Mouse (Mus musculus) MEL (cell line): ENCODE measurements around the gene Maco1. TPM values are rescaled to one million over a fixed set of nuclear protein-coding genes. Genes with fewer than 3 reads are reported as not detected.

ENCODE experiments used
- DNase-seq: peaks from one replicate; pipeline ENCODE4 v3.0.0; 2011; ENCODE audit warnings: low read depth, low spot score
- H3K27ac ChIP-seq: 2 replicates; pipeline ENCODE4 v1.5.1; 2012; ENCODE audit warnings: low read depth, mild to moderate bottlenecking, control low read depth, low read length, moderate library complexity; ENCODE audit not compliant: control insufficient read depth
- H3K27me3 ChIP-seq, 2 experiments: fragments of 150-350 bp in 1 of 2; sonication (generic) in 1 of 2; 2 replicates each; pipeline ENCODE4 v1.6.1; 2012; ENCODE audit warnings: low read length in 2 of 2, mild to moderate bottlenecking in 2 of 2, improper control_type of control experiment in 1 of 2, moderate library complexity in 1 of 2; ENCODE audit not compliant: insufficient read depth in 2 of 2, control insufficient read depth in 1 of 2
- H3K36me3 ChIP-seq, 2 experiments: 2 replicates each; pipeline ENCODE4 v1.6.1; 2012 to 2014; ENCODE audit warnings: low read length in 2 of 2, improper control_type of control experiment in 1 of 2, inconsistent platforms in 1 of 2, mild to moderate bottlenecking in 1 of 2; ENCODE audit not compliant: insufficient read depth in 2 of 2, control insufficient read depth in 1 of 2
- H3K4me1 ChIP-seq, 2 experiments: fragments of 150-350 bp in 1 of 2; sonication (generic) in 1 of 2; 2 replicates each; pipeline ENCODE4 v1.6.1; 2012; ENCODE audit warnings: low read length in 2 of 2, improper control_type of control experiment in 1 of 2, mild to moderate bottlenecking in 1 of 2; ENCODE audit not compliant: insufficient read depth in 2 of 2, control insufficient read depth in 1 of 2
- H3K4me3 ChIP-seq, 2 experiments: fragments of 150-350 bp in 1 of 2; sonication (generic) in 1 of 2; 2 replicates each; pipeline ENCODE4 v1.5.1; 2012; ENCODE audit warnings: low read depth in 2 of 2, low read length in 2 of 2, mild to moderate bottlenecking in 2 of 2, moderate library complexity in 2 of 2, control low read depth in 1 of 2, improper control_type of control experiment in 1 of 2; ENCODE audit not compliant: control insufficient read depth in 1 of 2, insufficient read depth in 1 of 2
- H3K79me2 ChIP-seq: 2 replicates; pipeline ENCODE4 v1.6.1; 2012; ENCODE audit warnings: mild to moderate bottlenecking, low read length, moderate library complexity; ENCODE audit not compliant: control insufficient read depth, poor library complexity, insufficient read depth
- H3K9ac ChIP-seq: 2 replicates; pipeline ENCODE4 v1.6.1; 2012; ENCODE audit warnings: low read depth, mild to moderate bottlenecking, control low read depth, low read length, moderate library complexity; ENCODE audit not compliant: control insufficient read depth, poor library complexity, severe bottlenecking
- H3K9me3 ChIP-seq: fragments of 150-350 bp; sonication (generic); replicated peaks from 2 replicates; pipeline ENCODE4 v1.6.1; 2012; ENCODE audit warnings: mild to moderate bottlenecking, low read length, improper control_type of control experiment, moderate library complexity; ENCODE audit not compliant: insufficient read depth
- BHLHE40 ChIP-seq: IDR thresholded peaks from 2 replicates; pipeline ENCODE4 v1.6.1; 2012; ENCODE audit warnings: low read depth, mild to moderate bottlenecking, inconsistent platforms, low read length, improper control_type of control experiment, borderline replicate concordance
- CHD2 ChIP-seq: IDR thresholded peaks from 2 replicates; pipeline ENCODE4 v1.6.1; 2011; ENCODE audit warnings: low read length, improper control_type of control experiment
- CTCF ChIP-seq, 3 experiments: IDR thresholded peaks in 2 of 3; conservative IDR thresholded peaks in 1 of 3; 2 replicates each; pipeline ENCODE4 v1.5.1; 2011 to 2012; ENCODE audit warnings: low read length in 3 of 3, low read depth in 2 of 3, mild to moderate bottlenecking in 2 of 3, improper control_type of control experiment in 1 of 3, inconsistent platforms in 1 of 3, mixed read lengths in 1 of 3, moderate library complexity in 1 of 3; ENCODE audit not compliant: control insufficient read depth in 1 of 3, insufficient read depth in 1 of 3, poor library complexity in 1 of 3, severe bottlenecking in 1 of 3
- EP300 ChIP-seq, 2 experiments: IDR thresholded peaks; 2 replicates each; pipeline ENCODE4 v1.6.1; 2011; ENCODE audit warnings: improper control_type of control experiment in 2 of 2, low read length in 2 of 2, low read depth in 1 of 2, mild to moderate bottlenecking in 1 of 2
- ETS1 ChIP-seq: IDR thresholded peaks from 2 replicates; pipeline ENCODE4 v1.6.1; 2012; ENCODE audit warnings: low read depth, mild to moderate bottlenecking, inconsistent platforms, low read length, improper control_type of control experiment, moderate library complexity
- GABPA ChIP-seq: IDR thresholded peaks from 2 replicates; pipeline ENCODE4 v1.6.1; 2012; ENCODE audit warnings: low read depth, mild to moderate bottlenecking, inconsistent platforms, low read length, improper control_type of control experiment, moderate library complexity
- GATA1 ChIP-seq: IDR thresholded peaks from 2 replicates; pipeline ENCODE4 v1.6.1; 2011; ENCODE audit warnings: low read depth, low read length, improper control_type of control experiment
- JUND ChIP-seq: IDR thresholded peaks from 2 replicates; pipeline ENCODE4 v1.6.1; 2011; ENCODE audit warnings: low read depth, mild to moderate bottlenecking, improper control_type of control experiment, low read length
- MAFK ChIP-seq: IDR thresholded peaks from 2 replicates; pipeline ENCODE4 v1.6.1; 2011; ENCODE audit warnings: low read depth, mild to moderate bottlenecking, low read length, improper control_type of control experiment, borderline replicate concordance
- MAX ChIP-seq: IDR thresholded peaks from 2 replicates; pipeline ENCODE4 v1.6.1; 2011; ENCODE audit warnings: low read length, improper control_type of control experiment
- MAZ ChIP-seq: IDR thresholded peaks from 2 replicates; pipeline ENCODE4 v1.6.1; 2012; ENCODE audit warnings: low read depth, mild to moderate bottlenecking, inconsistent platforms, low read length, improper control_type of control experiment
- MXI1 ChIP-seq: IDR thresholded peaks from 2 replicates; pipeline ENCODE4 v1.6.1; 2011; ENCODE audit warnings: mild to moderate bottlenecking, low read depth, low read length, improper control_type of control experiment
- MYB ChIP-seq: IDR thresholded peaks from 2 replicates; pipeline ENCODE4 v1.6.1; 2011; ENCODE audit warnings: mild to moderate bottlenecking, low read depth, low read length, improper control_type of control experiment
- NELFE ChIP-seq: IDR thresholded peaks from 2 replicates; pipeline ENCODE4 v1.6.1; 2011; ENCODE audit warnings: low read depth, low read length, improper control_type of control experiment
- NRF1 ChIP-seq: IDR thresholded peaks from 2 replicates; pipeline ENCODE4 v1.6.1; 2014; ENCODE audit warnings: low read depth, mild to moderate bottlenecking, inconsistent platforms, low read length, improper control_type of control experiment, moderate library complexity; ENCODE audit not compliant: poor library complexity, insufficient read depth, severe bottlenecking
- POLR2A ChIP-seq, 2 experiments: IDR thresholded peaks; 2 replicates each; pipeline ENCODE4 v1.6.1; 2011 to 2012; ENCODE audit warnings: low read length in 2 of 2, mild to moderate bottlenecking in 2 of 2, control low read depth in 1 of 2, improper control_type of control experiment in 1 of 2, low read depth in 1 of 2, moderate library complexity in 1 of 2; ENCODE audit not compliant: control insufficient read depth in 1 of 2, insufficient read depth in 1 of 2, poor library complexity in 1 of 2
- RAD21 ChIP-seq: IDR thresholded peaks from 2 replicates; pipeline ENCODE4 v1.6.1; 2011; ENCODE audit warnings: mild to moderate bottlenecking, low read depth, low read length, improper control_type of control experiment
- SIN3A ChIP-seq: IDR thresholded peaks from 2 replicates; pipeline ENCODE4 v1.6.1; 2012; ENCODE audit warnings: low read length, improper control_type of control experiment, inconsistent platforms
- TAL1 ChIP-seq: IDR thresholded peaks from 2 replicates; pipeline ENCODE4 v1.6.1; 2012; ENCODE audit warnings: mild to moderate bottlenecking, inconsistent platforms, low read length, moderate library complexity, mixed read lengths
- TBP ChIP-seq: IDR thresholded peaks from 2 replicates; pipeline ENCODE4 v1.8.0; 2011; ENCODE audit warnings: low read depth, low read length, improper control_type of control experiment
- TCF12 ChIP-seq: IDR thresholded peaks from 2 replicates; pipeline ENCODE4 v1.6.1; 2014; ENCODE audit warnings: low read depth, mild to moderate bottlenecking, inconsistent platforms, low read length, improper control_type of control experiment, moderate library complexity
- UBTF ChIP-seq: IDR thresholded peaks from 2 replicates; pipeline ENCODE4 v1.6.1; 2012; ENCODE audit warnings: low read depth, mild to moderate bottlenecking, inconsistent platforms, low read length, improper control_type of control experiment, moderate library complexity, borderline replicate concordance; ENCODE audit not compliant: insufficient read depth
- USF2 ChIP-seq, 2 experiments: IDR thresholded peaks; 2 replicates each; pipeline ENCODE4 v1.6.1; 2011 to 2012; ENCODE audit warnings: improper control_type of control experiment in 2 of 2, low read length in 2 of 2, borderline replicate concordance in 1 of 2, inconsistent platforms in 1 of 2, low read depth in 1 of 2, mild to moderate bottlenecking in 1 of 2; ENCODE audit not compliant: insufficient read depth in 1 of 2
- ZNF384 ChIP-seq: IDR thresholded peaks from 2 replicates; pipeline ENCODE4 v1.6.1; 2012; ENCODE audit warnings: low read depth, mild to moderate bottlenecking, inconsistent platforms, low read length, improper control_type of control experiment
- polyA plus RNA-seq, 2 experiments: library from polyadenylated mRNA; stranded (reverse) in 1 of 2; unstranded in 1 of 2; fragments of >175 nt in 1 of 2; fragments of >200 nt in 1 of 2; gene quantifications; 2 replicates each; pipeline versions ENCODE4 v1.2.1 to v1.2.4; 2012; ENCODE audit warnings: low replicate concordance in 2 of 2, low read depth in 1 of 2; ENCODE audit not compliant: insufficient read length in 2 of 2, insufficient read depth in 1 of 2, missing spikeins in 1 of 2
- total RNA-seq: library from RNA; depleted of rRNA; stranded (reverse); fragments of 300-350 nt; gene quantifications from 2 replicates; pipeline ENCODE4 v1.2.3, GENCODE M21; 2012

The Maco1 gene
- total and polyA plus RNA-seq, 3 experiments, result 22.2 to 35.9 TPM; not detected in 1

DNA sequence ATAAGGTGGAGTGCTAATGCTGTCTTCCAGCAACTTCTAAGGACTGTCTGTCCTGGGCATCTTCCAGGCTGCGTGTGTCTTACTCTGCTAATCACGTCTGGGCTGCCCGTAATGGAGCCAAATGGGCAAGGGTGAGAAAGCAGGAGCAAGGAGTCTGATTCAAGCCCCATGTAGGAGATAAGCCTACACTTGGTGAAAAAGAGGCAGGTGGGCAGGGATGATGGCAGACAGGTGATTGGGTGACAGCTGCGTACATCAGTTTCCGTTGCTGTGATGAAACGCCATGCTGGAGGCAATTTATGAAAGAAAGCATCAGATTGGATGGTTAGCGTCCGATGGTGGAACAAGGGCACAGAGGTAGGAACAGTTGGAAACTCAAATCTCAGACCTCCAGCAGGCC is 14.1 kb upstream of the Maco1 start:
- H3K4me1 ChIP-seq, result peaks cover 30 to 48% of the 10 kb centered on the region in 2 experiments
- no peaks in the 10 kb centered on the region for H3K27me3 ChIP-seq
- no peak overlapping the region for H3K4me3 ChIP-seq
- no peak for DNase-seq
- H3K36me3 ChIP-seq, result peaks cover 0 to 40% of the 10 kb centered on the region in 2 experiments; a peak in 2 of 4 replicates
- H3K9me3 ChIP-seq, result no peaks in the 10 kb centered on the region
- no peak overlapping the region for H3K27ac ChIP-seq
- TF ChIP-seq ZNF384 (no peak), BHLHE40 (no peak), TBP (no peak), NELFE (no peak)
- no peaks in the 10 kb centered on the region; the same call in 1 of the 2 replicates for H3K79me2 ChIP-seq
- H3K9ac ChIP-seq, result no peak overlapping the region

DNA sequence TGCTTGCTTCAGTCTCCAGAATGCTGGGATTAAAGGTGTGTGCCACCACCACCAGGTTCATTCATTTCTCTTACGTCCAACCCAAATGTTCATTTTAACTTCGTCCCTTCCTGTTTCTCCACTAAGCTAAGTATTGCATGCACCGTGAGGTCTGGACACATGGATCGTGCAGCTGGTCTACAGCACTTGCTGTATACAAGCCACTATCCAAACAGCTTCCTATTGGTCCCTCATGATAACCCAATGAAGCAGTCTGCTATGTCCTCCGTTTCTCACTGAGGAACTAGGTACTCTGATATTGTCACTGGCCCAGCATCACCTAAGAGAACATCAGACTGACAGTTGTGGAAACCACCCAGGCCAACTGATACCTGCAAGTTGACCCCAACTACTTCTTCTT is 12.6 kb upstream of the Maco1 start:
- no peaks in the 10 kb centered on the region for H3K9me3 ChIP-seq
- H3K27ac ChIP-seq, result peak overlapping the region; percentile 85
- TF ChIP-seq TAL1 (no peak), ETS1 (0 out of 2 replicates have a peak, but pooled peaks have one; percentile 31), UBTF (no peak), MYB (0 out of 2 replicates have a peak, but pooled peaks have one; percentile 18), MAX (0 out of 2 replicates have a peak, but pooled peaks have one; percentile 68), NRF1 (no peak)
- TF ChIP-seq, all 39 proteins: peak for 3
- peak; percentile 62 for DNase-seq
- peak overlapping the region; percentile 9 for H3K9ac ChIP-seq
- peaks cover 24 to 41% of the 10 kb centered on the region in 2 experiments for H3K4me1 ChIP-seq
- H3K4me3 ChIP-seq, result peak overlapping the region; percentile 52 to 56; a peak in 3 of 4 replicates
- H3K36me3 ChIP-seq, result peaks cover 0 to 34% of the 10 kb centered on the region in 2 experiments; a peak in 2 of 4 replicates
- no peaks in the 10 kb centered on the region for H3K27me3 ChIP-seq
- H3K79me2 ChIP-seq, result no peaks in the 10 kb centered on the region; the same call in 1 of the 2 replicates

DNA sequence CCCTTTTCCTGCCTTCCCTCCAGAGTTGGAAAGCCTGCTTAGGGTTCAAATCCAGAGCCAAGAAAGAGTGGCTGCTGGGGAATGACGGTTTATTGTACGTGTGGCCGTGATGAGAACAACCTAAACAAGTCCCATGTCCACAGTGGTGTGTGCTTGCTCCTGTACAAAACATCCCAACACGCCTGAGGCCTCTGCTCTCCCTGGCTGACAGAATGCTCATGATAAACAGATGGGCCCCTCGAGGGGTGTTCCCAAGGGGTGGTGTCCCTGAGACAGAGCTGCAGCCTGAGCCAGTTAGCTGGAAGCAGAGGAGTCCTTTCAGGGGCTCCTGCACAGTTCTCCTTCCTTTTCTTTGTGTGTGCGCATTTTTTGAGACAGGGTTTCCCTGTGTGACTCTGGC is 12.2 kb upstream of the Maco1 start:
- peak overlapping the region; percentile 73 for H3K9ac ChIP-seq
- TF ChIP-seq MAZ (no peak), GATA1 (0 out of 2 replicates have a peak, but pooled peaks have one; percentile 18), ETS1 (peak; percentile 17; the same call in 1 of the 2 replicates), NELFE (no peak), CTCF (IDR thresholded peaks at IDR 0.05 in 2 of 3, conservative IDR thresholded peaks at IDR 0.05 in 1 of 3; ENCODE audit: control insufficient read depth in 1 of 3, insufficient read depth in 1 of 3, low read depth in 2 of 3, low read length in 3 of 3, poor library complexity in 1 of 3, severe bottlenecking in 1 of 3) (no peak), EP300 (IDR thresholded peaks at IDR 0.05; ENCODE audit: low read depth in 1 of 2, low read length in 2 of 2) (peak in 1 of 2 experiments; percentile 47; a peak in 1 of 4 replicates), MXI1 (peak; percentile 65; the same call in 1 of the 2 replicates), TAL1 (peak; percentile 55; the same call in 1 of the 2 replicates), SIN3A (peak; percentile 77), TBP (peak; percentile 94), TCF12 (peak; percentile 47), JUND (no peak), NRF1 (no peak), CHD2 (no peak), MAFK (no peak), GABPA (no peak), POLR2A (IDR thresholded peaks at IDR 0.05; ENCODE audit: control insufficient read depth in 1 of 2, insufficient read depth in 1 of 2, low read depth in 1 of 2, low read length in 2 of 2, poor library complexity in 1 of 2) (peak in 1 of 2 experiments; percentile 60; a peak in 2 of 4 replicates), RAD21 (no peak), UBTF (peak; percentile 94), USF2 (IDR thresholded peaks at IDR 0.05; ENCODE audit: borderline replicate concordance in 1 of 2, insufficient read depth in 1 of 2, low read depth in 1 of 2, low read length in 2 of 2) (no peak)
- TF ChIP-seq, all 39 proteins: peak for 10
- H3K27me3 ChIP-seq, result no peaks in the 10 kb centered on the region
- peaks cover 21 to 37% of the 10 kb centered on the region in 2 experiments for H3K4me1 ChIP-seq
- H3K9me3 ChIP-seq, result no peaks in the 10 kb centered on the region
- no peaks in the 10 kb centered on the region; the same call in 1 of the 2 replicates for H3K79me2 ChIP-seq
- H3K4me3 ChIP-seq, result peak overlapping the region; percentile 52 to 56
- DNase-seq, result peak; percentile 82
- H3K27ac ChIP-seq, result peak overlapping the region; percentile 85
- H3K36me3 ChIP-seq, result peaks cover 0 to 30% of the 10 kb centered on the region in 2 experiments; a peak in 2 of 4 replicates
